Mouse (Mus musculus): Measurements from ENCODE around the gene Tdrd3.
A peak's percentile ranks its signal among the peaks of the same experiment; 100 is the strongest.

Gene Tdrd3

DNA sequence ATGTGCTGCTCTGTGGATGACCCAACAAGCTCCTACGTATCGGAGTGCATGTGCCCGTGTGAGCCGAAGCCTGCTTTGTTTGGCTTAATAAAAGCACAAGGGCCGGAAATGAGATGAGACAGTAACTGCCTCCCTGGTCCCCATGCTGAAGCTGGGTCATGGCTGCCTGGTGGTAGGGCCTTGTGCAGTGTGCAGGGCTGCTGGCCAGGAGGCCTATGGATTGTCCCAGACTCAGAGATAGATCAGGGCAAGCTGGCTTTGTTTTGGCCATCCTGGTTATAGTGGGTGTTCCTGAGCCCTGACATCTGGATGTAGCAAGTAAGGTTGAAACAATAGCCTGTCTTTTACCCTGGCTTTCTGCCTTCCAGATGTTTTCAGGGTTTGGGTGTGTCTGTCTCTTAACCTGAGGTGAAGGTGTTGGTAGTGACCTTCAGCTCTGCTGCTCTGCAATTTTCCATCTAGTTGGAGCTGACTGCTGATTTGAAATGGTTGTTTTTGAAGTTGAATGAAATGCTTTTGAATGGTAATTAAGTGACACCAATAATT is 39.3 kb downstream of the Tdrd3 start:
- DNase-seq: no peak

DNA sequence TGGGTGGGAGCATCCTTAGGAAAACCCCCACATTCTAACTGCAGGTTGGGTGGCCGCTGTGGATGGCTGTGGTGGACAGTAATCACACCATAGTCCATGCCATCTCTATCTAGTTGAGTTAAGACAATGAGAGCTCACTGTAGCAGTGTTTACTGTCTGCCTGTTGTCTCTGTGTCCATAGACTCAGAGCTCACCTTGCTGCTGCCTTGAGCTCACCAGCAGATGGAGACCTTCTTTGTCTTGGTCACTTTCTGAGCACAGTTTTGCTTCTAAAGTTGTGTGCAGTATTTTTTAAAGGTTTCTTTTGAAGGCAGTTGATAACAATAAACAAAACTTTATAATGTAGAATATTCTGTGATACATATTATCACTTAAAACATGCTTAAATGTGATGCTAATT is 43.3 kb downstream of the Tdrd3 start:
- DNase-seq: no peak

DNA sequence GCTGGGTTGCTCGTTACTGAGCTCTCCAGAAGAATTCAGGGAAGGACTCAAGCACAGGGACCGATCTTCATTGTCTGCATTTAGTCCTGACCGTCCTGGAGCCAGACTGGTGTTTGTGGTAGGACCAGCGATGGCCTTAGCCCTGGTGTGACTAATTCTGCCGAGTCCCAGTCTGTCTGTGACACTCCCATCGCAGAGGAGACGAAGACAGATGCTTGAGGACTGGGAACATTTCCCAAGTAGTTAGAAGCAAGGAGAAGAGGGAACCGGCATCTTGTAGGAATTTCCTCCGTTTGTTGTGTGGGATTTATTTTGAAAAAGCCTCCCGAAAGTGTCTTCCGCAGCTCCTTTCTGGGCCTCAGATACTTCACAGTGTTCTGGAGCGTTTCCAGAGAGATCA is 45.1 kb downstream of the Tdrd3 start:
- no peak for DNase-seq

DNA sequence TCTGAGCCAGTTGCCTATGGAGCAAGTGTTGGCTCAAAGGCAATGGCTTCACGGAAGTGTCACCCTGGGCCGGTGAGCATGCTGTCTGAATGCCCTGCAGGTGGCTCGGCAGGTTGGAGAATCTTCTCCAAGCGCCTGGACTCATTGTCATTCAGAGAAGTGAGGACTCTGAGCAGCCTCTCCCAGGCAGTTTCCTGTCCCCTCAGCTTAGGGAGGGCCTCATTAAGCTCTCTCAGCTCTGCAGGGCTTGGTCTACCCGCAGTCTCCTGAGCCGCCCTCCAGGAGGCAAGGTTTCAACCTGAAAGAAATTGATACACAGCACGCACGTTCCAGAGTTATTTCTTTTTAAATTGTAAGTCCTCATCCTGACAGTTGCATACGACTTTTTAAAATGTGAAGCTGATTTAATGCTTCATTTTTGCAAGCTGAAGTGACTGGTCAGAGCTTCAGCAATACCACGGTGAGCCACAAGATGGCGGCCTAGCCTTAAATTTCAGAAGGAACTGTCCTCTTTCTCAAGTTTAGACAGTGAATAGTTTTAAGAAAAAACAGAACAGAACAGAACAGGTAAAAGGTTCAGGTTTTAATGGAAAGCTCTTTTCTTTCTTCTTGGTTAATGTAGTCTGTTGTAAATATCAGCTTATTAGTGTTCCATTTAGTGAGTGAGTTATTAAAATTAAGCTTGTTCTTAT is 47.7 kb downstream of the Tdrd3 start:
- peak; percentile 89 for DNase-seq

DNA sequence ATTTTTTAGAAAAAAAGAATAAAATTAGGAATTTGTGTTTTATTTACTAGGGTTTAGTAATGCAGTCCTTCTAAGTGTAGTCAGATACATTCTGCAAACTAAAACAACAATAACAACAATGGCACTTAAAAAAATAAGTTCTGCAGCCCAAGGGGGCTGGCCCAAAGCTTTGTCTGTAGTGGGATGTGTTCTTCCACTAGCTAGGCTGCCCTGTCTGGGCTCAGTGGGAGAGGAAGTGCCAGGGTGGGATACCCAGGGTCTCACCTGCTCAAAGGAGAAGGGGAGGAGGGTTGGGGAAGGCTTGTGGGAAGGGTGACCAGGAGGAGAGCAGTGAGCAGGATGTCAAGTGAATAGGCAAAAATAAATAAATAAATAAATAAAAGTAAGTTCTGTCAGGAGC is 48.2 kb downstream of the Tdrd3 start:
- no peak for DNase-seq

DNA sequence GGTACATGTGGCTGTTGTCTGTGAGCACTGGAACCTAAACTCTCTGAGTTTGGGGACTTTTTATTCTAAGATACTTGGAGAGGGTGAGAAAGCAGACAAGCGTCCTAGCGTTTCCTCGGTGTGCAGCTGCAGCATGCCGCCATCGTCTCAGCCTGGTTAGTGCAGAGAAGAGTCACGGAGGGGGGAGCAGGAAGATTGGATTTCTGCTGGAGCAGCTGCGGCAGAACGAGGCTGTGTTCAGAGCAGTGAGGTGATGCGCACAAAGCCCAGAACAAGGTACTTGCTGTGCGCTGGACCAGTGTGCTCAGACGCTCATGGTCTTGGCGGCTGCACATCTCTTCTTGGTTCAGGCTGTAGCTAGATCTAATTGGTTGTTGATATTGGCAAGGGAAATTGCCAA is 51.1 kb downstream of the Tdrd3 start:
- no peak for DNase-seq

DNA sequence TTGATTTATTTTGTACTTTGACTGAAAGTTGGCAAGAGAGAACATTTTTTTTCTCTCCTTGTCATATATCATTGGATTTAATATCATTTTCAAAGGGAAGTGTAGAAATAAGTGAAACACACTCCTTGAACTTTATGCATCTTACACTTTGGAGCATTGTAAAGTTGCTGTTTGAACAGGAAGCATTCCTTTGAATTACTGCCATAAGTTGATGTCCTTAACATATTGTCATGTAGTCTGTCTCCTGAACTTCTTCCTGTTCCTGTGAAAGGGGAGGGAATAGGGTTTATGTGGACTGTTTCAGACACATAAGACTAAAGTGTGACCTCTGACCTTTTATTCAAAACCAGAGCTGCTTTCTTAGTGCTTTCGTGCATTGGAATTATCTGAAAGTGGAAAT is 55.1 kb downstream of the Tdrd3 start:
- no peak for DNase-seq

DNA sequence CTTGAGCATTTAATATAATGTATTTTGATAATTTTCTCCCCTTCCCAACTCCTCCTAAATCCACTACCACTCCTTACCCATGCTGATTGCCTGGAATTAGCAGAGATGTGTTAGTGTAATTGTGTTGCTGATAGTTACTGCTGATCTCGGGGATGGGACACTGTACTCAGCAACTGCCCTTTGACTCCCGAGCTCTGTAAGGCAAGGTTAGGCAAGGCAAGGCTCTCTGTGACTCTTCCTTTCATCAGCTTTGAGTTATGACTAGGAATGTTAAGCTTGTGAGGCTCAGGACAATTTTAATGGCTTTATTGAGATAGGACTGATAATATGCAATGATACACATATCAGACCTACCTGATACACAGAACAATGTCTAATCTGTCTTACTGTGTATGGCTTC is 56.3 kb downstream of the Tdrd3 start:
- DNase-seq: no peak

DNA sequence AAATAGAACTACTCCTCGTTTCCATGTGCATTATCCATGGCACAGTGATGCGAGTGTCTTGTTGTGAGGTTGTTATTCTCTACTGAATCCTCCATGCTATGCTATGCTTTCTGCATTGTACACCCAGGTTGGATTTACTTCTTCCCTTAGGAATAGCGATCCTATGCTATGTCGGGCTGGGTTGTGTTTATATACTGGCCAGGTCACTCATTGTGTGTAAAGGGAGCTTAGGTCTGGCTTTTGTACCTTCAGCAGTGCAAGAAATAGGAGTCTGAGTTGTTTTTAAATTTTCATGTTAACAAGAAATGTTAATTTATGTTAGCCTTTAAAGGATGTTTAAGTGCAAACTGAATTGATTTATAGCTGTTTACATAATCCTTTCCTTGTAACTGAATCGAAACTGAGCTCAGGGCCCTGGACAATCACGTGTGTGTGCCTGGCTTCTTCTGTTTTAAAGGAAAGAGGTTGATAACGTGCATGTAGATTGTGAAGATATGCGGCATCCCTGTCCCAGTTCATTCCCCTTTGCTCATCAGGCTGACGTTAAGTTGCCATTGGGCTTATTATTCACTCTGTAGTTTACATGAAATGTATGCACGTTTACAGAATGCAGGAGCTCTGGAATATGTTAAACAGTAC is 59.4 kb downstream of the Tdrd3 start:
- no peak for DNase-seq

DNA sequence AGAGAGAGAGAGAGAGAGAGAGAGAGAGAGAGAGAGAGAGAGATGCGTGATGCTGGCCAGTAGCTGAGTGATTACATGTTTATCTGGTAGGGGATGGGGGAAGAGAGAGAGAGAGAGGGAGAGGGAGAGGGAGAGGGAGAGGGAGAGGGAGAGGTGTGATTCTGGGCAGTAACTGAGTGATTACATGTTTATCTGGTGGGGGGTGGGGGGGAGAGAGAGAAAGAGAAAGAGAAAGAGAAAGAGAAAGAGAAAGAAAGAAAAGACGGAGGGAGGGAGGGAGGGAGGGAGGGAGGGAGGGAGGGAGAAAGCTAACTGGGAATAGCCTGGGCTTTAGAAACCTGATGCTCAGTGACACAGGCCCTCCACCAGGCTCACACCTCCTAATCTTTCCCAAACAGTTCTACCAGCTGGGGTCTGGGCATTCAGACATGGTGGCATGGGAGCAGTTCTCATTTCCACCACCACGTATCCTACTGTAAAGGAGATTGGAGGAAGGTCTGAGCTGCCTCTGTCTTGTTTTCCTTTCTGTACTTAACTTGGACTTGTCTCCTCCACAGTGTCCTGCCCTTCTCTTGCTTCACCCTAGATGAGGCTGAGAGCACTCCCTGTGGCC is 62.0 kb downstream of the Tdrd3 start:
- DNase-seq: no peak

DNA sequence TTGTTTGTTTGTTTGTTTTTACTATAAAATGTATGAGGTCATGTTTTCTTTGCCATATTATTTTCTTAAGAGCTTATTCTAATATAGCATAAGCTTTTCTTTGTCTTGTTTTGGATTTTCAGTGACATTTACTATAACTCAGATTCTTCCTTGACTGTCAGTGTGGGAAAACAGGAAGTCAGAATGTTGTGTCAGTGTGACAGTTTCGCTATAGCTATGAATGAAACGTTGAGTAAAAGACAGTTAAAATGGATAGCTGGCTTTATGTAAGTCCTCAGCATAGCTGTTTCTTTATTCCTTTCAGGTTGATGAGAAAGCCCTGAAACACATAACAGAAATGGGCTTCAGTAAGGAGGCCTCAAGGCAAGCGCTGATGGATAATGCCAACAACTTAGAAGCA is 69.4 kb downstream of the Tdrd3 start:
- no peak for DNase-seq

DNA sequence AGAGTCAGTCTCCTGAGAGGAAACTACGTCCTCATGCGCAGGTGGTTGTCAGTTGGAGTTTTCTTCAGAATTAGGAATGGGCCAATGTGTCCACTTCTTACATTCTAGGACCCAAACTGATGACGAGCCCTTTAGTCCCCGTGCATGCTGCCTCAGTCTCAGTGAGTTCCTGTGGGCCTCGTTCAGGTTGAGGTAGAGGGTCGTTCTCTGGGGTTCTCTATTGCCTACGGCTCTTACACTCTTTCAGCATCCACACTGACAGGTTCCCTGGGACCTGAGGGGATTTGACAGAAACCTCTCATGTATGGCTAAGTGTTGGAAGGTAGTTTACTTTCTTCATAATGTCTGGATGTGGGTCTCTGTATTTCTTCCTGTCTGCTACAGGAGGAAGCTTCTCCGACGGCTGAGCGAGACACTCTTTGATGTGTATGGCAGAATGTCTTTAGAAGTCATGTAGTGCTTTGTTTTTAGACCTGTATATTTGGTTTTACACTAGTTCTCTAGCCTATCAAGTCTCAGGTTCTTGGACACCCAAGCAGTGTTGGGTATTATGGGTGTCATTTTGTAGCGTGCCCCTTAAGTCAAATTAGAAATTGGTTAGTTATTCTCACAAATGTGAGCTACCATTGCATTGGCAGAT is 81.6 kb downstream of the Tdrd3 start:
- no peak for DNase-seq

DNA sequence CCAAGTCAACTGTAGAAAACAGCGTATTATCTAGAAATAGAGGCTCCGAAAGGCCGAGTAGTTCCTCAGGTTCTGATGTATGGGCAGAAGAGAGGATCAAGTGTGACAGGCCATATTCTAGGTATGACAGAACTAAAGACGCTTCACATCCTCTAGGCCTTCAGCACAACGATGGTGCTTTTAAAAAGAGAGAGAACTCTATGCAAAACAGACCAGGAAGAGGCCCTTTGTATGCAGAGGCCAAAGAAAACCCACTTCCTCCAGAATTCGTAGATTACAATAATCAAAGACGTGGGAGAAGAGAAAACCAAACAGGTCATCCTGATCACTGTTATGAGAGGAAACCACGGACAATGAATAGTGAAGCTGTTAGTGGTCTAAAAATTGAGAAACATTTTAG is 89.5 kb downstream of the Tdrd3 start:
- no peak for DNase-seq

DNA sequence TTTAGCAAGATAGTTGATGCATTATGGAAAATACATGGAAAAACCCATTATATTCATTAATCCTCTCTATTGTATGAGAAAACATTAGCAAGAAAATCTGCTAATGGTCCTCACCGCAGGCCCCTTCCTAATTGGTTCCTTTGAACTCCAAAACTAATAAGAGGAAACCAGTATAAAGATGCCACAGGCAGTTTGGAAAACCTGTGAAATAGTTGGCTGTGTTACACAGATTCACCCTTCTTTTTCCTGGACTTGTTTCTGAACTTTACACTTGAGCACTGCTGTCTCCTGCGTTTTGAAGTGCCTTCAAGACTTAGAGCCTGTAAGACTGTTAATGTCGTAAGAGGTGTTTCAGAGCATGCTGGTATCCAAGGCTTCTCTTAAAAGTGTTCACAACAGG is 98.8 kb downstream of the Tdrd3 start:
- DNase-seq: no peak

DNA sequence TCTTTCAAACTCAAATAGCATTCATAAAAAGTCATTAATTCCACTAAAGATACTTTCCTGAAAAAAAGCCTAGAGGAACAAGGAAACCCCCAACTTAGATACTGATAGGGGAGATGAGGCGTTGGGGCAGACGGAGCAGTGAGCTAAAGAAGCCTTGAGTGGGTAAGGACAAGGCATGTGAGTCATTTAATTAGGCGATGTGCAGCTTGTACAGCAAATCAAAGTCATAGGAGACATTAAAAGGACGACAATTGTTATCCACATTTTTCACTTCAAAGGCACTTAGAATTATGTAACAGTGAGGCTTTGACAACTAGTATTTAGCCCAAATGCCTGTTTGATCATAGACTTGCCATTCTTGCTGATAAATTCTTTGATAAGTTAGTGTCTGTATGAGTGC is 100.9 kb downstream of the Tdrd3 start:
- DNase-seq: no peak

DNA sequence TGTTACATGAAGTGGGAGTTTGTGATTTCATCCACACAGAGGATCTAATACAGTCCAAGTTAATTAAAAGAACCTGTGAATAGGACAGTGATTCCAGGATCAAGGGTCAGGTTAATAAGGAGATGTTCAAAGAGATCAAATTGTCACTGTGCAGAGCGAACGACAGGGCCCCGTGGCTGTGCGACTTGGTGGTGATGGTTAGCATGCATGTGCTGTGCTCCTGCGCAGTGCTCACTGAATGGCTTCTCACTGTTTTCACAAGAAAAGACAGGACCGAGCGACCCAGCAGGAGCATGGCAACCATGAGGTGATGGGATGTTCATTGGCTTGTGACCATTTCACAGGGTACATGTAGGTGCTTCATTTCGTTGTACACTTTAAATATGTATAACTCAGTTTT is 115.4 kb downstream of the Tdrd3 start:
- DNase-seq: no peak

DNA sequence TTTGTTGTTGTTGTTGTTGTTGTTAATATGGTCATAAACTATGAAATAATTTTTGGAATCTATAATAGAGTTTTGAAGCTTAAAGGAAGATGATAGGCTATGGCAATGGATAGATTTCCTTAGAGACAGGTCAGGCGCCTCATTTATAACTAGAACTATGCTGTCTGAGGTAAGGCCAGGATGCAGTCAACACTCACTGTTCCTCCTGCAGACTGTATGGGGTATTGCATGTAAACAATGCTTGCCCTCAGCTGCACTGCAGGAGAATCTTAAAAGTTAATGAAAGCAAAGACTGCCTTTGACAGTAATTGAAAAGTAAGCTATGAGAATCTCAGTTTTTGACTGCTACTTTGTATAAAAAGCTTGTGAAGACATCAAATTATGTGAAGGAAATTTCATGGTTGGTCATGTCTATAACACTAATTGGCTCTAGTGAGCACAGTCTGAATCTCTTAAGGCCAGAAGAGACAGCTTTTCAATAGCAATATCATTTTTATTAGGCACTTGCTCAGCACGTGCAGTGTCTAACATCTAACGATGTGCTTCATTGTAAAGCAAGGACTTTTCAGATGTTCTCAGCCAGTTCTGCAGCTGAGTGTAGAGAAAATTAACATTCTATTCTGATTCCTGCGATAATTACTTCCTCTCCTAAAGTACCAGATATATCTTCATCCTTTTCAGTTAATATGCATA is 120.8 kb downstream of the Tdrd3 start:
- DNase-seq: no peak

DNA sequence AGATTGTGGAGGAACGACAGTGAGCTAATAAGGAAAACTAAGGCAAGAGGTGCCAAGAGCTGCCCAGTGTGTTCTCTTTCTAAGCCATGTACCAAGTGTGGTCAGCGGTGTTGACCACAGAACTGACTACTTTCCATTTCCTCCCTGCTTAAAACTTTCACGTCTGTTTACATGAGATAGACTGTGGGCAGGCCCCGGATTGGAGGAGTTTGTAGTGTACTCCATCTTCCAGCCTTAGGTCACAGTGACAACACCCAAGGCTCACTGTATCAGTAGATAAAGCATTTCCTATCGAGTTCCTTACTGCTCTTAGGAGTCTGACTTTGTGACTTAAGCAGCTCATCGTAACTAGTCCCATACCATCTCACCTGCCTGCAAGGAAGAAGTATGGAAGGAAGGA is 133.5 kb downstream of the Tdrd3 start:
- DNase-seq: no peak

DNA sequence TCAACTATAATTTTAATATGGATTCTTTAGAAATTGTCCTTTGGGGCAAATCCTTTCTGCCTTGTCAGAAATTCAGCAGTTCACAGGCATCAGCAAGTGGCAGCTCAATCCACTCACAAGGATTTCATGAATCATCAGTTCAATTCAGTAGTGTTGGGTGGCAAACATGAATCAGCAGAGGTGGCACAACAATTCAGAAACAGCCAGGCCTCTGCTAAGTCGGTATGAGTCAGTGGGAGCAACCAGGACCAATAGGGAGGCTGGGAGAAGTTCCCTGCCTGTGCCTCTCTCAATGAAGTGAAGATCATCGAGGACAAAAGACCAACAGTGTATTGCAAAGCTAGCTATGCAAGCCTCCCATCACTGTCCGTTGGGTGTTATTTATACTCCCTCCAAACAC is 135.8 kb downstream of the Tdrd3 start:
- no peak for DNase-seq

DNA sequence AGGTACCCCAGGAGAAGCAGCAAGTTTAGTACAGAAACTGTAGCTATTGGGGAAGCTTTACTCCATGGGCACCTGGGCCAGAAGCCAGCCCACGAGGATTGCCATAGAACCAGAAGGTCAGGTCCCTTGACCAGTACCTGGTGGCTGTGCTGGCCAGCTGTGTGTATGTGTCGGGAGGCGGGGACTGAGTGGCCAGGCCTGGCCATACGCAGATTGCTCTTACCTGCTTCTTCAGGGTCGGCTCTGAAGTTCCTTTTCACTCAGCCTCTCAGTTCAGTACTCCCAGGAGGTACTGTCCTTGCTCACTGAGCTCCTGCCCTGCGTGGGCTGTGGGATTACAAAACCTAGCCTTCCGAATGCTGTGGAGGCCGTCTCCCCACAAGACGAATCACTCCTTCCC is 147.4 kb downstream of the Tdrd3 start:
- no peak for DNase-seq

DNA sequence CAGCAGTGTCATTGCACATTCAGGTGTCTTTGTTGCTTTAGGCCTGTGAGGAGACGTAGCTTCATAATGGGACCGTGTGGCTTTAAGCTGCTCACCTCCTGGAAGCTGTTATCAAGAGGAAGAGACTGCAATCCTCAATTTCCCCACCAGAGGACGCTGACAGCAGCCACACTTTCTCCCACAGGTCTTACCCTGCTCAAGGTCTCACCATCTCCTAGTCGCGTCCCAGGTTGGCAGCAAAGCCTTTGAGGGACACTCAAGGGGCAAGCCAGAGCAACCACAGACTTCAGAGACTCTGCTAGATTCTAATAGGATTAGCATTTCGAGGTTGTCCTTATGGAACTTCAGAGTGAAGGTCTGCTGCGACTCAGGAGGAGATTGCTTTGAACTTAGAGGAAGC is 149.8 kb downstream of the Tdrd3 start:
- DNase-seq: peak; percentile 11

DNA sequence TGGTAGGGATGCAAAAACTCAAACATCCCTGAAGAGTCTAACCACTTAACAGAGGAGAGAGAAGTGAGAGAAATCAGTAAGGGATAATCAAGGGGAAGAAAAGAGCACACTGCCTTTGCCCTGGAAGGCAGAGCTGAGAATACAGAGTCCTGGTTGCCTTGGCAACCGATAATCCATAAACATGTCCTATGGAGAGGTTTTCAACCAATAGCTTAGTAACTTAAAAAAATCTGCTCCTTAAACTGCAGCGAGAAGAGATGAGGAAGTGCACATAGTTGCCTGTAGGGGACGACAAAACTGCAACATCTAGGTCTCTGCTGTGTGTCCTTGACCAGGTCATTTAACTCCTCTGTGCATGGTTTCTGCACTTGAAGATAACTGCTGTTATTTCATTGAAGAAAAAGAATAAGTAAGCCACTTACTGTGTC is 150.6 kb downstream of the Tdrd3 start:
- peak; percentile 14 for DNase-seq
